Mouse (Mus musculus): ENCODE measurements around the gene Gfap. TPM values are rescaled to one million over a fixed set of nuclear protein-coding genes. Genes with fewer than 3 reads are reported as not detected.

The Gfap gene
- polyA plus RNA-seq, 1 experiment, result not detected

DNA sequence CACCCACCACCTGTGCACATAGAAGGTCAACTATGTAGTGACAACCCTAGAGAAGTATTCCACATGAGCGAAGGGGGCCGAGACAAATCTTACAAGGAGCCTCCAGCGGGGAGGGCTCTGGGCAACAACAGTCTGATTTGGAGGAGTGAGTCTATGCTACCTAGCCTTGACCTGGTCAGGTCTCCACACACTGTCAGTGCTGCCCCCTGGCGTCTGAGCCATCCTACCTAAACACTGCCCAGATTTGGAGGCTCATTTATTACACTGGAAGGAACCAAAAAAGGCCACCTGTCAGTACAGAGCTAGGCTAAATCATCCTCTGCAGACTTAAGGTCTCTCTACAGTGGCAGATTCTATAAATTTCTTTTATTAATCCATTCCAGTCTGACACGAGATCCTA, 48.8 kb downstream of the Gfap start:
- Histone ChIP-seq H3K4me1 (ENCODE audit: control insufficient read depth, insufficient read depth, low read length) (no peaks in the 10 kb centered on the region), H3K4me3 (ENCODE audit: insufficient read depth, low read length) (no peak overlapping the region), H3K27ac (ENCODE audit: insufficient read depth, low read depth, low read length) (no peak overlapping the region)
- TF ChIP-seq CTCF (IDR thresholded peaks at IDR 0.05; ENCODE audit: low read depth, low read length) (no peak), POLR2A (IDR thresholded peaks at IDR 0.05; ENCODE audit: borderline replicate concordance, low read depth, low read length) (no peak)

DNA sequence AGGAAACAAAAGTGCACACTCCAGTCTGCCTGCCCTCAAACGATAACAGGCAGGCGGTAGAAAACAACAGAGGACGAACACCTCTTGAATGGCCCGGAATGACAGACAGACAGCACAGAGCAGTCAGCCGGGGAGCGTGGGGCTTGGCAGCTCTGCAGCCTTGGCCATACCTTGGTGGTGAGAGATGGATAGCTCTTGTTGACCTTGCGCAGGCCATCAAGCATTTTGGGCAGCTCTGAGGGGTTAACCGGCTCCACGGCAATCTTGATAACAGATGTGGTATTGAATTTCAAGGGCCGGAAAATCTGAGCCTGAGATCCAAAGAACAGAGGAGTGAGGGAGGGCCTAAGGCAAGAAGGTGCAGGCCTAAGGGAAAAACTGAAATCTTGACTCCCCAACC, 54.8 kb downstream of the Gfap start:
- no peaks in the 10 kb centered on the region for H3K4me1 ChIP-seq (ENCODE audit: control insufficient read depth, insufficient read depth, low read length)
- TF ChIP-seq POLR2A (IDR thresholded peaks at IDR 0.05; ENCODE audit: borderline replicate concordance, low read depth, low read length), result no peak
- no peak for TF ChIP-seq CTCF (IDR thresholded peaks at IDR 0.05; ENCODE audit: low read depth, low read length)

DNA sequence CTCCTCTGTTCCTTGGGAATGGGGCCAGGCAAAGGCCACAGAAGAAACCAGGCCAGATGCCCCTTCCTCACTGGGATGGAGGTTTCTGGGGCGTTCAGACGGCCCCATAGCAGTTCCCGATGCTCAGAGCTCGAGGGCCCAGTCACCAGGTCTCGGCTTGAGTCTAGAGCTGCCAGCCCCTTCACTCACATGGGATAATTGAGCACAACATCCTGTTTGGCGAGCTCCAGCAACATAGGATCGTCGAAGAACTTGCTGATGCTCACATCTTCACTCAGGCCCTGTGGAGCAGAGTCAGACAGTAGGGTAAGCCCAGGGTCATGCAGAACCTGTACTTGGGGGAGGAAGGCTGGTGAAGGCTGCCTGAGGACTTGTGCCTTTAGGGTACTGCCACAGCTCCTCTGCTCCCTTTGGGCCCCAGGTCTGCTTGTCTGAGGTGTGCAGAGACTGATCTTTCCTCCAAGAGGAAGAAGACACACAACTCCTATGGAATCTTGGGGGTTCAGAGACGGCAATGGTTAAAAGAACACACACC, 62.0 kb downstream of the Gfap start:
- TF ChIP-seq POLR2A (IDR thresholded peaks at IDR 0.05; ENCODE audit: borderline replicate concordance, low read depth, low read length), result no peak
- no peak for TF ChIP-seq CTCF (IDR thresholded peaks at IDR 0.05; ENCODE audit: low read depth, low read length)
- H3K4me1 ChIP-seq (ENCODE audit: control insufficient read depth, insufficient read depth, low read length), result 0 out of 2 replicates have a peak, but pooled peaks cover 2% of the 10 kb centered on the region
- no peak overlapping the region for H3K27ac ChIP-seq (ENCODE audit: insufficient read depth, low read depth, low read length)
- no peak overlapping the region for H3K4me3 ChIP-seq (ENCODE audit: insufficient read depth, low read length)

More for the DNA sequence above, 54.8 kb downstream of the Gfap start:
- Histone ChIP-seq H3K27ac (ENCODE audit: insufficient read depth, low read depth, low read length) (no peak overlapping the region), H3K4me3 (ENCODE audit: insufficient read depth, low read length) (no peak overlapping the region)

DNA sequence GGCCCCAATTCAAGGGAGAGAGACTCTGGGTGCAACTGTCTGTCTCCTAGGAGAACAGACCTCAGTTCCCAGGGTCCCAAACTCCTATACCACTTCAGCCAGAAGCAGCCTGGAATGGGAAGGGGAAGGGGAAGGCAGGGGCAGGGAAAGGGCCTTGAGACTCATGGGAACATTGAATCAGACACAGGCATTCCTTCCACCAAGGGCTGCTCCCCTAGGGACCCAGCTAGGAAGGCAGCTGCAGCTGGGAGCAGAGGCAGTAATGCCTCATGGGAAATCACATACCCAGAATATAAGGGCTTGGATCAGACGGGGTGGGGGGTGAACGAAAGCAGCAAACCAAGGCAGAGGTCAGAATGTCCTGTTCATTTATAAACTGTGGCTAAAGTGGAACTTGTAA, 62.6 kb downstream of the Gfap start:
- H3K4me1 ChIP-seq (ENCODE audit: control insufficient read depth, insufficient read depth, low read length), result 0 out of 2 replicates have a peak, but pooled peaks cover 2% of the 10 kb centered on the region
- no peak overlapping the region for H3K27ac ChIP-seq (ENCODE audit: insufficient read depth, low read depth, low read length)
- TF ChIP-seq CTCF (IDR thresholded peaks at IDR 0.05; ENCODE audit: low read depth, low read length) (no peak), POLR2A (IDR thresholded peaks at IDR 0.05; ENCODE audit: borderline replicate concordance, low read depth, low read length) (no peak)
- H3K4me3 ChIP-seq (ENCODE audit: insufficient read depth, low read length), result no peak overlapping the region

DNA sequence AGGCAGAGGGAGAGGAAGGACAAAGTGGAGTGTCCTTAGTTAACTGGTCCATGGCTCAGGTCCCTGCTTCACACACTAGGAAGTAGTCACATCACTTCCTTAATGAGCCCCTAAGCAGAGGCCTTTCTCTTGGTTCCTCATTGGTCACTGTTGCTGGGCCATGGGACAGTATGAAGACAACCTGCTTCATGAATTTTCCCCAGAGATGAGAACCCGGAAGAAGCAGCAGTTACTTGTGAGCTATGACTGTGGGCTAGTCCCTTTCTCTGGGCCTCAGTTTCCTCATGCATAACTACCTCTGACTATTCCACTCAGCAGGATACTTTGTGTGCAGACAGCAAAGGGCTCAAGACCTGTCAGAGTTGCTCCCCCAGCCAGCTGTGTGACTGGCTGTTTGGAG, 63.3 kb downstream of the Gfap start:
- no peak overlapping the region for H3K27ac ChIP-seq (ENCODE audit: insufficient read depth, low read depth, low read length)
- no peak overlapping the region for H3K4me3 ChIP-seq (ENCODE audit: insufficient read depth, low read length)
- TF ChIP-seq POLR2A (IDR thresholded peaks at IDR 0.05; ENCODE audit: borderline replicate concordance, low read depth, low read length) (no peak), CTCF (IDR thresholded peaks at IDR 0.05; ENCODE audit: low read depth, low read length) (no peak)
- 0 out of 2 replicates have a peak, but pooled peaks cover 2% of the 10 kb centered on the region for H3K4me1 ChIP-seq (ENCODE audit: control insufficient read depth, insufficient read depth, low read length)

Other genes with a start within 250 kb of the Gfap start
- not detected in 2 replicates for gene Meioc, start 237.2 kb downstream of the Gfap start, polyA plus RNA-seq (2012; ENCODE audit: insufficient read depth, insufficient read length, missing spikeins)
- 28.9 and 30.5 TPM in 2 replicates for gene Ccdc43, start 203.1 kb downstream of the Gfap start, polyA plus RNA-seq (2012; ENCODE audit: insufficient read depth, insufficient read length, missing spikeins)
- gene Adam11, start 139.5 kb downstream of the Gfap start, polyA plus RNA-seq (2012; ENCODE audit: insufficient read depth, insufficient read length, missing spikeins), result not detected in 2 replicates
- not detected in 2 replicates for gene Gjc1, start 81.2 kb downstream of the Gfap start, polyA plus RNA-seq (2012; ENCODE audit: insufficient read depth, insufficient read length, missing spikeins)
- gene Higd1b, start 65.1 kb downstream of the Gfap start, polyA plus RNA-seq (2012; ENCODE audit: insufficient read depth, insufficient read length, missing spikeins), result not detected in 2 replicates
- gene Eftud2, start 19.9 kb downstream of the Gfap start, polyA plus RNA-seq (2012; ENCODE audit: insufficient read depth, insufficient read length, missing spikeins), result 40.2 and 57.1 TPM in 2 replicates
- gene Ccdc103, start 19.7 kb downstream of the Gfap start, polyA plus RNA-seq (2012; ENCODE audit: insufficient read depth, insufficient read length, missing spikeins), result not detected in 2 replicates
- gene Fam187a, start 15.7 kb downstream of the Gfap start, polyA plus RNA-seq (2012; ENCODE audit: insufficient read depth, insufficient read length, missing spikeins), result not detected in 2 replicates
- gene Kif18b, start 24.2 kb upstream of the Gfap start, polyA plus RNA-seq (2012; ENCODE audit: insufficient read depth, insufficient read length, missing spikeins), result 10.9 and 11.9 TPM in 2 replicates
- gene C1ql1, start 45.8 kb upstream of the Gfap start, polyA plus RNA-seq (2012; ENCODE audit: insufficient read depth, insufficient read length, missing spikeins), result not detected in 2 replicates
- 69.2 and 82.6 TPM in 2 replicates for gene Nmt1, start 127.3 kb upstream of the Gfap start, polyA plus RNA-seq (2012; ENCODE audit: insufficient read depth, insufficient read length, missing spikeins)
- gene Dcakd, start 127.4 kb upstream of the Gfap start, polyA plus RNA-seq (2012; ENCODE audit: insufficient read depth, insufficient read length, missing spikeins), result 40.9 and 43.2 TPM in 2 replicates
- gene Plcd3, start 200.7 kb upstream of the Gfap start, polyA plus RNA-seq (2012; ENCODE audit: insufficient read depth, insufficient read length, missing spikeins), result 1.7 and 2.3 TPM in 2 replicates
- 27.4 and 30.4 TPM in 2 replicates for gene Acbd4, start 200.8 kb upstream of the Gfap start, polyA plus RNA-seq (2012; ENCODE audit: insufficient read depth, insufficient read length, missing spikeins)
- gene Hexim1, start 215.3 kb upstream of the Gfap start, polyA plus RNA-seq (2012; ENCODE audit: insufficient read depth, insufficient read length, missing spikeins), result 43.7 and 44.3 TPM in 2 replicates
- gene Hexim2, start 231.5 kb upstream of the Gfap start, polyA plus RNA-seq (2012; ENCODE audit: insufficient read depth, insufficient read length, missing spikeins), result 3.1 and 3.6 TPM in 2 replicates